Mouse (Mus musculus): Measurements from ENCODE around the gene Zdhhc14.

DNA sequence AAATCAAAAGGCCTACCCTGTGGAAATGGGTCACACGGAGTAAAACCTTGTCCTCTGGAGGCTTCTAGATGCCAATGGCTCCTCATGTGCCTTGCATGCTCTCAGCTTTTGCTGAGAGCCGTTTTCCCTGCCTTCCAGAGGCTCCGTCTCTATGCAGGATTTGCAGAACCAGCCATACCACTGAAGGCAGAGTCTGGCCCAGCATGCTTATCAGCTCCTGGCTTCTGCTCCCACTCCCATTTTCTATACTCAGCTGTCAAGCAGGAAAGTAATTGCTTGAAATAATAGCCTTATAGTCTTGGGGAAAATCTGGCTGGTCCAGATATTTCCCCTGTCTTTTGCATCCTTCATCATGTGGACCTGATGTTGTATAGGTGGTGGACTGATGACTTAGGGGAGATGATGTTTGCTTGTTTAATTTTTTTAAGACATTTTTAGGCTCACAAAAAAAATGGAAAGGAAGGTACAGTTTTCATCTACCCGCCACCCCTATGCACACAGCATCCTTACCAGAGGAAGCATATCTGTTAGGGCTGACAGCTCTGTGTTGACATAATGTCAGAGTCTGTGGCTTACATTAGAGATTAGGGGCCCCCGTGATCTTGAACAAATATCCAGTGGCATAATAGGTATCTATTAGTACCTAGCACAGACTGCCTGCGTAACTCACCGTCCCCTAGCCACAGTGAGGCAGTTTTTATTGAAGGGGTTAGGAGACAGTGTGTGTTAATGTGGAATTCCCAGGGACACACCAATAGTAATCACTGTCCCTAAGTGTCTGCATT, 218.2 kb downstream of the Zdhhc14 start:
- TF ChIP-seq CTCF (IDR thresholded peaks at IDR 0.05; ENCODE audit: low read depth) = no peak
- TF ChIP-seq EP300 (IDR thresholded peaks at IDR 0.05; ENCODE audit: low read depth) = no peak
